In the genomic region with DNA sequence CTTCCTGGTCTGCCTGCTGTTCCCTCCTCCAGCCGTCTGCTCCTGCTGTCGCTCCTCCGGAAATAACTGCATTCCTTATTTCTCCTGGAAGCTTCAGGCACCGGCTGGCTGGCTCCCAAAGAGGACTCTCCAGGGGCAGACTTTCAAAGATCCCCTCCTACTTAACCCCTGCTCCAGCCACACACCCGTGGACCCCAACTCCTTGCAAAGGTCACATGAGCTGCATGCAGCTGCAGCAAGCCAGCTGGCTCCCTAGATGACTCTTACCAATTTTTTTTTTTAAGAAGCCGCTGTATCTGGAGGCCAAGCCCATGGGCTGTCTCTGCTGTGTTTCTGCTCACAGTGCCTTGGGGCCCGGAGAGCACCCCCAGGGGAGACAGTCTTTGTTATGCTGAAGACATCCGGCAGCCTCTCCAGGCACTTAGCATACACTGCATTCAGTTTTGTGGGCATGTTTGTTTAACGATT, we compare ENCODE assay signal across 8 mouse cellular contexts. TPM values are rescaled to one million over a fixed set of nuclear protein-coding genes. Genes with fewer than 3 reads are reported as not detected.
DNase-seq lines count a peak whose midpoint lies in the region; ATAC-seq lines count a peak whose summit lies in the region.

No protein-coding gene starts in this region.

- H3K9ac ChIP-seq in lung, embryonic 15.5 days = no peak overlapping the region
- H3K9ac ChIP-seq in heart, embryonic 16.5 days (ENCODE audit: low read length) = no peak overlapping the region
- H3K9ac ChIP-seq in neural tube, embryonic 13.5 days = no peak overlapping the region

- peaks cover 33% of the 10 kb centered on the region for H3K4me1 ChIP-seq in lung, embryonic 15.5 days
- peaks cover 37% of the 10 kb centered on the region for H3K4me1 ChIP-seq in heart, embryonic 16.5 days (ENCODE audit: control insufficient read depth, insufficient read depth, low read length)
- peaks cover 67% of the 10 kb centered on the region for H3K4me1 ChIP-seq in neural tube, embryonic 13.5 days (replicated peaks)

- H3K36me3 ChIP-seq in lung, embryonic 15.5 days = no peaks in the 10 kb centered on the region
- H3K36me3 ChIP-seq in heart, embryonic 16.5 days (ENCODE audit: control insufficient read depth, insufficient read depth) = no peaks in the 10 kb centered on the region
- H3K36me3 ChIP-seq in neural tube, embryonic 13.5 days = no peaks in the 10 kb centered on the region

- DNase-seq in lung, adult 18-20 months = no peak
- peak; percentile 40 for DNase-seq in embryo, embryonic 10 days (ENCODE audit: low spot score)
- peak; percentile 25 to 59 for DNase-seq in kidney, postnatal 36 days
- DNase-seq in adrenal gland, postnatal 4 days (ENCODE audit: low spot score in 2 of 2) = no peak

- 5% methylated on average over 9 of the region's 9 CpGs for WGBS in lung, embryonic 15.5 days
- 7% methylated on average over 9 of the region's 9 CpGs for WGBS in heart, embryonic 16.5 days
- WGBS in neural tube, embryonic 13.5 days = 0% methylated on average over 9 of the region's 9 CpGs

- ATAC-seq in lung, embryonic 15.5 days (ENCODE audit: borderline replicate concordance, extremely low read depth, low FRiP score, low TSS enrichment) = peak; percentile 10; the same call in 1 of the 2 replicates
- ATAC-seq in heart, embryonic 16.5 days (replicated peaks; ENCODE audit: extremely low read depth, insufficient read depth, low FRiP score) = peak; percentile 26; the same call in 1 of the 2 replicates
- no peak for ATAC-seq in neural tube, embryonic 13.5 days (ENCODE audit: low read depth)
- no peak for ATAC-seq in inflammation-experienced regulatory T-cells, adult 6 months

- H3K27ac ChIP-seq in lung, embryonic 15.5 days = peak overlapping the region; percentile 66
- peak overlapping the region; percentile 45 for H3K27ac ChIP-seq in heart, embryonic 16.5 days (ENCODE audit: low read length)
- H3K27ac ChIP-seq in neural tube, embryonic 13.5 days (replicated peaks) = peak overlapping the region; percentile 9; the same call in 1 of the 2 replicates

- no peaks in the 10 kb centered on the region for H3K27me3 ChIP-seq in lung, embryonic 15.5 days
- no peaks in the 10 kb centered on the region for H3K27me3 ChIP-seq in heart, embryonic 16.5 days (ENCODE audit: control insufficient read depth, insufficient read depth, low read length)
- peaks cover 6% of the 10 kb centered on the region for H3K27me3 ChIP-seq in neural tube, embryonic 13.5 days

- H3K4me3 ChIP-seq in lung, embryonic 15.5 days = no peak overlapping the region
- no peak overlapping the region for H3K4me3 ChIP-seq in heart, embryonic 16.5 days (ENCODE audit: low read length)
- H3K4me3 ChIP-seq in neural tube, embryonic 13.5 days = no peak overlapping the region

- peak overlapping the region; percentile 16; the same call in 1 of the 2 replicates for H3K4me2 ChIP-seq in lung, embryonic 15.5 days
- peak overlapping the region; percentile 28 for H3K4me2 ChIP-seq in heart, embryonic 16.5 days (ENCODE audit: low read depth, low read length)
- H3K4me2 ChIP-seq in neural tube, embryonic 13.5 days = no peak overlapping the region

- no peaks in the 10 kb centered on the region for H3K9me3 ChIP-seq in lung, embryonic 15.5 days
- H3K9me3 ChIP-seq in heart, embryonic 16.5 days (replicated peaks; ENCODE audit: control insufficient read depth, low read length) = no peaks in the 10 kb centered on the region
- no peaks in the 10 kb centered on the region for H3K9me3 ChIP-seq in neural tube, embryonic 13.5 days

RNA-seq across cellular contexts. Expression of a gene that starts 8.9 kb away (rescaled TPM):
- 0.96 and 1.3 TPM in 2 replicates for polyA plus RNA-seq in lung, embryonic 15.5 days (2015; fragmentation: Nextera tagmentation; extraction: Ambion mirVana)
- 0.87 and 1.2 TPM in 2 replicates for polyA plus RNA-seq in heart, embryonic 16.5 days (2015; fragmentation: Nextera tagmentation; extraction: Ambion mirVana)
- 4.6 and 4.8 TPM in 2 replicates for polyA plus RNA-seq in neural tube, embryonic 13.5 days (2015; fragmentation: Nextera tagmentation; extraction: Ambion mirVana)
- not detected for polyA plus RNA-seq in inflammation-experienced regulatory T-cells, adult 6 months (2017; shearing (Covaris generic))
- 1 to 10 TPM; 1.1 to 2.7 TPM for total RNA-seq in adrenal gland, postnatal 4 days (2021)

Comparison
In these comparisons a context has a peak if more than half of its experiments do, and no peak if none do; other contexts are left out.
1. ATAC-seq: peak in lung, embryonic 15.5 days (single experiment) and heart, embryonic 16.5 days (single experiment); none in neural tube, embryonic 13.5 days (single experiment) and inflammation-experienced regulatory T-cells, adult 6 months (single experiment).
2. H3K27ac ChIP-seq: peak in every context shown above with its lines; median percentile 66 in lung, embryonic 15.5 days; 45 in heart, embryonic 16.5 days; 9 in neural tube, embryonic 13.5 days.
3. DNase-seq: peak in embryo, embryonic 10 days (single experiment) and kidney, postnatal 36 days (2 of 2); none in lung, adult 18-20 months (0 of 2) and adrenal gland, postnatal 4 days (0 of 2).